Mouse (Mus musculus): ENCODE measurements at regions not wholly inside any gene's neighbourhood (a gene's known extent, or its start where the extent isn't known, plus 50 kb on each side); places are given as distances from the start of the nearest gene placed in this dataset.
A peak's percentile ranks its signal among the peaks of the same experiment; 100 is the strongest.

DNA sequence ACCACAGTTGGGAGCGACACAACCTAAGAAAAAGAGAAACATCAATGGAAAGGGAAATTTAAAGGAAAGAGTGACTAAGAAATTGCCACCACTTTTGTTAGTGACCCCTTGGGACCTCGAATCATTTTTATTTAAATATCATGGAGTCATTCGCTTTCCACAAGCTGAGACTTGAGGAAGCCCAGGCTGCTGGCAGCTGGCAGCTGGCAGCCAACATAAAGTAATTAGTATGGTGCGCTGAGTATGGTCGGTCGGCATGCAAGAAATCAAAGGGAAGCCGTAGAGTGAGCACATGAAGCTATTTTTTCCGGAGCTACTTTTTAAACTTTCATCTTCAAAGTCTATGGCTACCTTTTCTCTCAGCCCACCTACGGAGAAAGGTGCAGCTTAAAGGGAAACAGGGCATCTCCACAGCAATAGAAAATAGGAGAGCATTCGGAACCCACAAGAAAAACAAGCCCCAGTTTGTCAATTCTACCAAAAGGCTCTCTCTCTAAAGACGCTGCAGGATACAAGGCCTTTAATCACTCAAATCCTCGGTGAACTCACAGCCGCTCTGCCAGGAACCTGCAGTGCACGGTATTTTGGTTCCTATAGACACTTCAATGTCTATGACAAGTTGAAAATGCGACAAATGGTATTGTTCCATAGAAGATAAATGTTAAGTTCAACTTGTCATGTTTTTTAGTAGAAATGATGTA, 206.6 kb upstream of the Tll1 start:
- DNase-seq, result no peak

GRCm38 (mm10) chr8:64406775-64407490, 200.9 kb upstream of the Tll1 start:
- no peak for DNase-seq

DNA sequence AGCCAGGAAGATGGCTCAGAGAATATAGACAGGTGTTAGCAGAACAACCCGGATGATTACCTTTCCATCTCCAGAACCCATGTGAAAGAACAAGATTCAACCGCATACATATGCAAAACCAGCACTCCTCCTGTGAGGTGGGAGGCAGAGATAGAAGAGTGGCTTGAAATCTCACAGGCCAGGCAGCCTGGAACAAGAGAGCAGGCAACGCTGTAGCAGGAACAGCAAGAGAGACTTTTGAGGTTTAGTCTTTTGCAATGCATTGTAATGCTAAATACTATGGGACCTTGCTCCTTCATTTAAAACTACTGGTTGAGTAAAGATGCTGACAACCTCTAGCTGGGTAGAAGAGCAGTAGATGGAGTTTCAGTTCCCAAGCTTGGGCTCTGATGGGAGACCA, 193.5 kb upstream of the Tll1 start:
- no peak for DNase-seq

- DNase-seq, result no peak
Observed at GRCm38 (mm10) chr8:64397876-64398275, 191.8 kb upstream of the Tll1 start.

DNA sequence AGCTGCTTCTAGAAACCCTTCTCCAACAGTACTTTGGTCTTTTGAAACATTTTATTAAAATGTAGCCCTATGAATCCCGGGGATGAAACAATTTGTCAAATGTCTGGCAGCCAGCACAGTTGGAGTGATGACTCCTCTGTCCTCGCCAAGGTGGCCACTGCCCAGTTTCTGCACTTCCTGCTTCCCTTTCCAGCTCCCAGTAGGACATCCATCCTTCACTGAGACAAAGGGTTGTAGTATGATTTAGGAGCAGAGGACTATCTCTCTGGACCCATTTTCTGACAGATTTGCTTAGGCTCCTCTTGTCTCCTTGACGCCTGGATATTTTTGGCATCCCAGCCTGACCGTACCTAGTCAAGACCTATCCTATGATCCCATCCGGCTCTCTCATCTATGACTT, 189.7 kb upstream of the Tll1 start:
- no peak for DNase-seq

DNA sequence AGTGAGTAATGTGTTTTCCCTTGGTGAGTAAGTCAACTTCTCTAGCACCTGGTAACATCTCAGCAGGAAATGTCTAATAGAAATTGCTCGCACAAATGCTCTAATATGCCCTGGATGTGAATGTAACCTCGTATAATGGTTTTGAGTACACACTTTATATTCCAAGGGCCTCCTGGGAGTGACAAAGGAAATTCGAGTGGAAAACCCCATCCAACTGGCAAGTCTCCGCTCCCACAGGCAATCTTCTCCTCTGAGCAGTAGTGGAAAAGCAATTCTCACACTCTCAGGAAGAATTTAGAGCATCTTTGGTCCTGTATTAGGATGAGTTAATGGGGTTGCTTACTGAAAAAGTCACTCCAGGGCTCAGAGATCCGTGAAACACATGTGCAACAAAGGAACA, 183.4 kb upstream of the Tll1 start:
- DNase-seq, result no peak

DNA sequence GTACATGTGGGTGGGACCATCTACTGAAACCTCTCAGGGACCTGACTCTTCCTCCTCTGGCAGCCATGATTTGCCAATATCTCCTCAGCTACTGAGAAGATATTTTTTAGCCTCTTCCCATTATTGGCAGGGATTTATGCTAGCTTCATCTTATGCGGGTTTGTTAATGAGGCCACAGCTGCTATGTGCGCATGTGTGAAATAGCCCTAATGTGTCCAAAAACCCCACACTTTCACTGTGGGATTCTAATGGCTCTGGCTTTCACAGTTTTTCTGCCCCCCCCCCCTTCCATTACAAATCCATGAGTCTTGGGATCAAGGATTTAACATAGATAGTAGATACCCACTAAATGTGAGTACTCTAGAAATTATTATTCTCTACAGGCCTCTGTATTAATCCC, 182.2 kb upstream of the Tll1 start:
- DNase-seq, result no peak

- no peak for DNase-seq
Observed at GRCm38 (mm10) chr8:64379732-64380349, 173.8 kb upstream of the Tll1 start.

GRCm38 (mm10) chr8:64377830-64378229, 171.8 kb upstream of the Tll1 start:
- no peak for DNase-seq

- no peak for DNase-seq
Observed at GRCm38 (mm10) chr8:64375509-64375908, 169.4 kb upstream of the Tll1 start.

DNA sequence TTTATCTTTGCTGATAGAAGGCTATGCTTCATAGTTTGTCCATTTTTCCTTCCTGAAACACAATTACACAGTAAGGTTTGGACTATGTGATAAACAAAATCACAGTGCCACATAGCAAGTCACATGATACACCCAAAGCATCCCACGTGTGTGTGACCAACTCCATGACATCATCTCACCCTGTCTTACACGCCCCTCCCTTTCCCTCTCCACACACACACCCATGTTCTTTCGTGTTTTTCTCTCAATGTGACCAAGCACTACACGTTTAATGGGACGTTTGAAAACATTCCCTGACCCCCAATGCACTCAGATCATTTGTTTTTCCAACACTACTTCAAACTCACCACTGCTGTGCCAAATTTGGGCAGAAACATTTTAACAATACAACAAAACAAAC, 168.9 kb upstream of the Tll1 start:
- no peak for DNase-seq

DNA sequence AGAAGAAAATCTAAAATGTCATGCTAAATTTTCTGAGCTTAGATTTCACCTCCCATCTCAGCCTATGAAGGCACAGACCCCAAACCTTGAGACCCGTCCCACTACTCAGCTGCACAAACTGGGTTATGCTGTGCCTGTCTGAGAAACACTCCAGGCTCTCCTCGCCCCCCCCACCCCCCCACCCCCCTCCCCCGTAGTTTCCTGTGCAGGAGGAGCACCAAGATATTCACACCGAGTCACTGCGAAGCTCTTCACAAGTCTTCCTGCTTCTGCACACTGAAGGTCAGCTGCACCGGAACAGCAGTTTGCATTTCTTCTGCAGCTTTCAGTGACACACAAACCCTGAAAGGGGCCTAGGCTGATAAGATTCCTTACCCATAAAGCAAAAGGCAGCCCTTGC, 163.9 kb upstream of the Tll1 start:
- no peak for DNase-seq

DNA sequence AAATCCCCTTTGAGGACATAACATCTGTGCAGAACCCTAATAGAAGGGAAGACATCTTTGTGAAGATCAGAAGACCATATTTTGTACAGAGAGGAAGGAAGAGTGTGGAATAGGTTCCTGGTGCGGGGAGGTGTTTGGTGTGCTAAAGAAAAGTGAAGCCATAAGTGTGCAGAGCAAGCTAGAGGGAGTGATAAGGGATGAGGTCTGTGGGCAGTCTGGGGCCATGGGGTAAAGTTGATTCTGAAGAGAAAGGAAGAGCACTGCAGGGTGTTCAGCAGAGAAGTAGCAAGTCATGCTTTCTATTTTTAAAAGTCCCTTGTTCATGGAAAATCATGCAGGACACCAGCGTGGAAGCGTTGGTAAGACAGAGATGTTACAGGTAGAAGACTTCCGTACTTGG, 161.8 kb upstream of the Tll1 start:
- DNase-seq, result no peak

GRCm38 (mm10) chr8:64366974-64367266, 160.8 kb upstream of the Tll1 start:
- no peak for DNase-seq

DNA sequence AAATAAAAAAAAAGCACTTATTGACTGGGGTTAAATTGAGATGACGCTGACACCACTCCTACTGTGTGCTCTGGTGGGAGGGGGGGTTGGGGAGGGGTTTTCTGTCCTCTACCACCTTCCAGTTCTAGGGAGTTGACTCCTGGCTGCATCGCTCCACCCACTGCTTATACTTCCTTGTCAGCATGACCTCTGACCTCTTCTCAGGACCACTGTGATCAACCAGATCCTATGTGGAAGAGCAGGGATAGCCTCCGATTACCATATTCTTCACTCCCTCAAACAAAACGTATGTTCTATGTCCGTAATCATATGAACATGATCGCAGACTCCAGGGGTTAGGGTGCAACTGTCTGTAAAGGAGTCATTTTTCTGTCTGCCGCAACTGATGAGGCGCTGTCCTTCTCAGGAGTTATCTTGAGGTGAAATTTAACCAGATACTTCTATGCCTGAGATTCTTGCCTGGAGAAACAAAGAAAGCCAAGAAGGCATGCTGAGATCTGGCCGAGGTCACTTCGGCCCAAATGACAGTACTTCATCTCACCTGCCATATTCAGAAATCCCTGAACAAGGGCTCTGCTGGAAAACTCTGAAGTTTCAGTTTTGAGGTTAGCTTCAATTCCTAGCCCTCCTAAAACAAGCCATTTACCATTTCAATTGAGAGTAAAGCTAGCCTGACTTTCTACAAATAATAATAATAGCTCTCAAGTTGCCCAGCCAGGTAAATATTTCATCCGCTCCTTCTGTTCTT, 160.3 kb upstream of the Tll1 start:
- DNase-seq, result peak; percentile 46

DNA sequence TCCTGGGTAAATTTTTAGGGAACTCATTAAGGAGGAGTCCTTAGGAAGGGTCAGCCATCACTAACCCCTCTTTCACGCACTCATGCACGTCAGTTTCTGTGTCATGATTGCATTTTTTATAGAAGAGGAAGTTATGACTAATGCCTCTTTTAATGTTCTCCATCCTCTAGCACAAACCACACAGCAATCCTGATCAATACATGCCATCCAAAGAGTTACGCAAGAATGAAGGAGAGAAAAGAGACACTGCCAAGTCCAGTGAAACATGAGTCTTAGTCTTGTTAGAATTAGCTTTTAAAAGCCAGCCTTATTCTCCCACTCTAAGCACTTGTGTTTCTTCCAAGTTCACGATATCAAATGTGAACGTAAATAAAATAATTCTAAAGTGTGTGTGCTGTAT, 151.0 kb upstream of the Tll1 start:
- DNase-seq, result no peak

DNA sequence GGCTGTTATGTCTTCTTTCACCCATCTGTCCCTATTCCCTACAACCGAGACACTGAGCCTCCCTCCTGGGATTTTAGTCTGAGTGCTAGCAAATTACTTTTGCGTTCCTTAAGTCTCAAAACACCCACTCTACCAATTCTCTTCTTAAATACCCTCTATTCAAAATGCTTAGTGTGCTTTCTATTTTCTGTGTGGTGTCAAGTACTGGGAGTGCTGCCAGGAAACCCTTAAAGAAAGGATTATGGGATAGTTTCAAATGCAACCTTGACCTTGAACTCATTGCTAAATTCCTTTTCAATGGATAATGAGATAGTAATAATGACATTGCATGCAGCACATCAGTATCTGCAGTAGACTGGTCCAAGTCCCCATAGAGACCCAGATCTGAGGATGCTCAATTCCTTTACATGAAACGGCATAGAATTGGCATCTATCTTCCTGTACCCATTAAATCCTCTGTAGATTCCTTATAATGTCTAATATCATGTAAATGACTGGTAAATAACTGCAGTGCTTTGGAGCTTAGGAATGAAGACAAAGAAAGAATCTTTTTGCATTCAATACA, 142.1 kb upstream of the Tll1 start:
- DNase-seq, result no peak

GRCm38 (mm10) chr8:64347490-64347889, 141.4 kb upstream of the Tll1 start:
- no peak for DNase-seq

GRCm38 (mm10) chr8:64346428-64346827, 140.4 kb upstream of the Tll1 start:
- peak; percentile 59 for DNase-seq

DNA sequence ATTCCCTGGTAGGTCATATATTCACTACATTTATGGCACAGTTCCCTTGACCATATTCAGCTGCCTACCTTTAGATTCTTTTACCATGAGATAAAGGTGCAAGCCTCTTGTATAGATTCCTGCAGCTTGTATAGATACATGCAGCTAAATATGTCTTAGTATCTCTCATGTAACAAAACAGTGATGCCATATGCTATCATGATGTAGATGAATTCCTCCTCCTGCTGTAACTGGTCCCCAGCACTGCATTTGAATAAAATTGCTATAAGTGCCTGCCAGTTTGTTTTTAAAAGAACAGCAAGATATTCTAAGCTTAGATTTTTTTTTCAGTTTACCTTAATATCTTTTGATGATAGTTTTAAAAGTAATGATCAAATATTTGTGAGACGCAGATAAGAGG, 138.9 kb upstream of the Tll1 start:
- no peak for DNase-seq

- no peak for DNase-seq
Observed at GRCm38 (mm10) chr8:64343600-64343999, 137.5 kb upstream of the Tll1 start.

DNA sequence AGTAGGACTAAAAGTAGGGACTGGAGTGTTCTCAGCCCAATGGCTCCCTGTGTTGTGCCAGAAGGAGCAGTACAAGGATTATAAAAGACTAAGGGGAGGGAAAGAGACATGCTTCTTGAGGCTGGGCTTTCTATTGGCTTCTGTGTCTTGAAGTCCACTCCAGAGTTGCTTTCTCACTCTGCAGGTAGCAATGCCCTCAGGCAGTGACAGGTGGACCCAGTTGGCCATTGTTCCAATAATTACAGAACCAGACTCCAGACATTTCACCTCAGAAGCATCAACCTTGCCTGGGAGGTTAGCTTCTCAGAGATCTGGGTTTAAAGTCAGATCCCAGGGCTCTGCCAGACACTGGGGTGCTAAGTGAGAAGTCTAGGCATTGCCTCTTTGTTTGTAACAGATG, 136.3 kb upstream of the Tll1 start:
- DNase-seq, result no peak

DNA sequence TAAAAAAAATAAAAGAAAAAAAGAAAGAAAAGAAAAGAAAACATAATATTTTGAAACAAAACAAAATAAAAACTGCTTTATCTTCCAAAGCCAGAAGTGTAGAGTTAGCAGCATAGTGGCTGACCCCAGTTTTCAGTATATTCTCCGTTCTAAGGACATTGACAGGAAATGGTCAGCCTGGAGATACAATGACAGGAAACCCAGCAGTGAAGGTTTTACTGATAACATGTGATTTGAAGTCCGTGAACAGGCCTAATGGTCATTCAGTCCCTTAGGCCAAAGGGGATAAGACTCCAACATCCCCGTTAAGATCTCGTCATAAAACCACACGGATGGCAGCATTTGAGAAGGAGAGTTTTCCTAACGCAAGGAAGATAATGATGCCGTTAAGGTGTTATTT, 131.3 kb upstream of the Tll1 start:
- DNase-seq, result peak; percentile 91

- DNase-seq, result no peak
Observed at GRCm38 (mm10) chr8:64336546-64336945, 130.5 kb upstream of the Tll1 start.
